ENCODE assay signal across 8 mouse cellular contexts in genomic region chr3:127791056-127791483, GRCm38 (mm10). TPM values are rescaled to one million over a fixed set of nuclear protein-coding genes. Genes with fewer than 3 reads are reported as not detected.
DNase-seq lines count a peak whose midpoint lies in the region; ATAC-seq and TF ChIP-seq lines count a peak whose summit lies in the region.

No protein-coding gene starts in this region.

- peak overlapping the region; percentile 99 for H3K4me2 ChIP-seq in embryonic facial prominence, embryonic 12.5 days (replicated peaks)
- H3K4me2 ChIP-seq in hindbrain, embryonic 13.5 days = peak overlapping the region; percentile 95
- peak overlapping the region; percentile 93 for H3K4me2 ChIP-seq in liver, embryonic 14.5 days (ENCODE audit: low read depth)

- peak; percentile 6 for DNase-seq in kidney, adult 11 months
- DNase-seq in kidney, adult 18-20 months = no peak
- DNase-seq in liver, embryonic 14.5 days (ENCODE audit: low read depth in 3 of 3, low spot score in 3 of 3) = peak in 1 of 3 experiments; percentile 17
- DNase-seq in layer of hippocampus, postnatal 25 days (ENCODE audit: extremely low spot score in 1 of 2, low spot score in 1 of 2) = no peak
- no peak for DNase-seq in left cerebral cortex, postnatal 10 days (ENCODE audit: extremely low spot score in 1 of 2, low spot score in 2 of 2)

- peak overlapping the region; percentile 57 for H3K4me3 ChIP-seq in embryonic facial prominence, embryonic 12.5 days
- peak overlapping the region; percentile 55 for H3K4me3 ChIP-seq in hindbrain, embryonic 13.5 days
- H3K4me3 ChIP-seq in liver, embryonic 14.5 days (ENCODE audit: insufficient read depth in 1 of 2, low read depth in 2 of 2, low read length in 2 of 2) = peak overlapping the region; percentile 63 to 73
- H3K4me3 ChIP-seq in small intestine, adult 2 months (ENCODE audit: low read depth, low read length) = peak overlapping the region; percentile 95

- H3K9me3 ChIP-seq in embryonic facial prominence, embryonic 12.5 days = no peaks in the 10 kb centered on the region
- no peaks in the 10 kb centered on the region for H3K9me3 ChIP-seq in hindbrain, embryonic 13.5 days
- H3K9me3 ChIP-seq in liver, embryonic 14.5 days (ENCODE audit: control insufficient read depth, low read length) = no peaks in the 10 kb centered on the region

- H3K27ac ChIP-seq in embryonic facial prominence, embryonic 12.5 days = no peak overlapping the region
- 0 out of 2 replicates have a peak overlapping the region, but pooled peaks have one; percentile 40 for H3K27ac ChIP-seq in hindbrain, embryonic 13.5 days
- H3K27ac ChIP-seq in liver, embryonic 14.5 days = peak overlapping the region; percentile 95
- peak overlapping the region; percentile 52 for H3K27ac ChIP-seq in small intestine, adult 2 months (ENCODE audit: insufficient read depth, low read depth, low read length)

- H3K4me1 ChIP-seq in embryonic facial prominence, embryonic 12.5 days = peaks cover 11% of the 10 kb centered on the region
- H3K4me1 ChIP-seq in hindbrain, embryonic 13.5 days (replicated peaks) = peaks cover 21% of the 10 kb centered on the region
- peaks cover 14 to 21% of the 10 kb centered on the region in 2 experiments for H3K4me1 ChIP-seq in liver, embryonic 14.5 days (replicated peaks; ENCODE audit: control insufficient read depth in 2 of 2, insufficient read depth in 2 of 2, low read length in 1 of 2)
- H3K4me1 ChIP-seq in small intestine, adult 2 months (ENCODE audit: control insufficient read depth, insufficient read depth, insufficient read length, low read length) = no peaks in the 10 kb centered on the region; the same call in 1 of the 2 replicates

- ATAC-seq in embryonic facial prominence, embryonic 12.5 days (ENCODE audit: insufficient number of reproducible peaks, insufficient read depth, low FRiP score, low TSS enrichment) = no peak
- no peak for ATAC-seq in hindbrain, embryonic 13.5 days (ENCODE audit: low FRiP score)
- peak; percentile 16 for ATAC-seq in liver, embryonic 14.5 days (ENCODE audit: insufficient read depth)

- intact Hi-C loops in left cerebral cortex, postnatal 10 days (cut with DNase I) = no loop called here

- H3K27me3 ChIP-seq in embryonic facial prominence, embryonic 12.5 days = peaks cover 31% of the 10 kb centered on the region
- peaks cover 62% of the 10 kb centered on the region for H3K27me3 ChIP-seq in hindbrain, embryonic 13.5 days
- H3K27me3 ChIP-seq in liver, embryonic 14.5 days (ENCODE audit: control insufficient read depth, insufficient read depth, low read length) = no peaks in the 10 kb centered on the region
- H3K27me3 ChIP-seq in small intestine, adult 2 months (ENCODE audit: control insufficient read depth, insufficient read depth, low read length) = no peaks in the 10 kb centered on the region

- TF ChIP-seq POLR2A in small intestine, adult 2 months (IDR thresholded peaks at IDR 0.05; ENCODE audit: low read depth, low read length) = no peak

- H3K36me3 ChIP-seq in embryonic facial prominence, embryonic 12.5 days = no peaks in the 10 kb centered on the region
- no peaks in the 10 kb centered on the region for H3K36me3 ChIP-seq in hindbrain, embryonic 13.5 days
- H3K36me3 ChIP-seq in liver, embryonic 14.5 days (replicated peaks; ENCODE audit: control insufficient read depth, insufficient read depth, low read depth) = peaks cover under 1% of the 10 kb centered on the region; the same call in 1 of the 2 replicates
- H3K36me3 ChIP-seq in small intestine, adult 2 months (ENCODE audit: control insufficient read depth, insufficient read depth, low read length) = peaks cover 6% of the 10 kb centered on the region; the same call in 1 of the 2 replicates

- peak overlapping the region; percentile 62; the same call in 1 of the 2 replicates for H3K9ac ChIP-seq in embryonic facial prominence, embryonic 12.5 days
- H3K9ac ChIP-seq in hindbrain, embryonic 13.5 days = peak overlapping the region; percentile 63
- peak overlapping the region; percentile 77 for H3K9ac ChIP-seq in liver, embryonic 14.5 days (replicated peaks)

- no peak for TF ChIP-seq EP300 in liver, embryonic 14.5 days (IDR thresholded peaks at IDR 0.05; ENCODE audit: low read depth)

- no peak for TF ChIP-seq CTCF in liver, embryonic 14.5 days (IDR thresholded peaks at IDR 0.05; ENCODE audit: low read depth)
- TF ChIP-seq CTCF in small intestine, adult 2 months (IDR thresholded peaks at IDR 0.05; ENCODE audit: extremely low read depth, insufficient read length, insufficient replicate concordance, low read depth, low read length) = no peak

- 2% methylated on average over 15 of the region's 15 CpGs for WGBS in embryonic facial prominence, embryonic 12.5 days
- WGBS in hindbrain, embryonic 13.5 days = under 1% methylated on average over 15 of the region's 15 CpGs
- WGBS in liver, embryonic 14.5 days (ENCODE audit: insufficient replicate concordance) = under 1% methylated on average over 15 of the region's 15 CpGs
- 2% methylated on average over 15 of the region's 15 CpGs for WGBS in small intestine, adult 2 months

RNA-seq across cellular contexts. Expression of gene Tifa, which starts 1.5 kb away (rescaled TPM):
- 3.6 and 3.9 TPM in 2 replicates for polyA plus RNA-seq in embryonic facial prominence, embryonic 12.5 days (2016; fragmentation: Nextera tagmentation; extraction: Ambion mirVana)
- polyA plus RNA-seq in hindbrain, embryonic 13.5 days (2015; fragmentation: Nextera tagmentation; extraction: Ambion mirVana) = 3.5 and 4.7 TPM in 2 replicates
- 5.4 and 8.6 TPM in 2 replicates for polyA plus RNA-seq in liver, embryonic 14.5 days (2012; rRNA removed)
- 15.2 and 15.9 TPM in 2 replicates for polyA plus RNA-seq in liver, embryonic 14.5 days (2014; fragmentation: Nextera tagmentation; extraction: Ambion mirVana)
- polyA plus RNA-seq in small intestine, adult 2 months (2012; rRNA removed) = 2.0 and 11.3 TPM in 2 replicates
- 1 to 10 TPM; 6.3 to 6.5 TPM for total RNA-seq in layer of hippocampus, postnatal 25 days (2021)
- 1 to 10 TPM; 2.8 to 3.0 TPM for total RNA-seq in left cerebral cortex, postnatal 10 days (2021)

RNA-seq across cellular contexts. Expression of gene Alpk1, which starts 10.7 kb away (rescaled TPM):
- 1.6 and 2.7 TPM in 2 replicates for polyA plus RNA-seq in embryonic facial prominence, embryonic 12.5 days (2016; fragmentation: Nextera tagmentation; extraction: Ambion mirVana)
- polyA plus RNA-seq in hindbrain, embryonic 13.5 days (2015; fragmentation: Nextera tagmentation; extraction: Ambion mirVana) = 0.79 and 1.3 TPM in 2 replicates
- 0.38 and 0.59 TPM in 2 replicates for polyA plus RNA-seq in liver, embryonic 14.5 days (2012; rRNA removed)
- 0.19 and 0.37 TPM in 2 replicates for polyA plus RNA-seq in liver, embryonic 14.5 days (2014; fragmentation: Nextera tagmentation; extraction: Ambion mirVana)
- 0.72 and 1.8 TPM in 2 replicates for polyA plus RNA-seq in small intestine, adult 2 months (2012; rRNA removed)
- 1 to 10 TPM; 6.7 to 9.6 TPM for total RNA-seq in layer of hippocampus, postnatal 25 days (2021)
- total RNA-seq in left cerebral cortex, postnatal 10 days (2021) = 1 to 10 TPM; 3.9 to 5.9 TPM

RNA-seq across cellular contexts. Expression of gene Ap1ar, which starts 46.3 kb away (rescaled TPM):
- polyA plus RNA-seq in embryonic facial prominence, embryonic 12.5 days (2016; fragmentation: Nextera tagmentation; extraction: Ambion mirVana) = 72.2 and 73.9 TPM in 2 replicates
- polyA plus RNA-seq in hindbrain, embryonic 13.5 days (2015; fragmentation: Nextera tagmentation; extraction: Ambion mirVana) = 83.0 and 85.1 TPM in 2 replicates
- polyA plus RNA-seq in liver, embryonic 14.5 days (2012; rRNA removed) = 15.3 and 23.6 TPM in 2 replicates
- polyA plus RNA-seq in liver, embryonic 14.5 days (2014; fragmentation: Nextera tagmentation; extraction: Ambion mirVana) = 12.4 and 15.7 TPM in 2 replicates
- 14.8 and 38.8 TPM in 2 replicates for polyA plus RNA-seq in small intestine, adult 2 months (2012; rRNA removed)
- 10 to 100 TPM; 74.9 to 77.4 TPM for total RNA-seq in layer of hippocampus, postnatal 25 days (2021)
- 10 to 100 TPM; 70.6 to 76.0 TPM for total RNA-seq in left cerebral cortex, postnatal 10 days (2021)
